Mouse (Mus musculus) neural tube, embryonic 13.5 days (tissue): ENCODE results near the gene Rab13. TPM values are rescaled to one million over a fixed set of nuclear protein-coding genes. Genes with fewer than 3 reads are reported as not detected.

Experiments used
- ATAC-seq: fragments of 200-750 bp; cut with Nextera tagmentation; 2 replicates; pipeline ENCODE4 v1.8.0; 2017; ENCODE audit warnings: low read depth, mild to moderate bottlenecking, moderate TSS enrichment, moderate library complexity
- H3K27ac ChIP-seq: fragments of 300-500 bp; sonication (generic); replicated peaks from 2 replicates; pipeline ENCODE4 v1.5.1; 2015; ENCODE audit warnings: moderate library complexity, mild to moderate bottlenecking, inconsistent platforms
- H3K27me3 ChIP-seq: fragments of 300-500 bp; sonication (generic); 2 replicates; pipeline ENCODE4 v1.6.1; 2015; ENCODE audit warnings: mild to moderate bottlenecking, inconsistent platforms
- H3K36me3 ChIP-seq: fragments of 300-500 bp; sonication (generic); 2 replicates; pipeline ENCODE4 v1.6.1; 2015; ENCODE audit warnings: mild to moderate bottlenecking, inconsistent platforms
- H3K4me1 ChIP-seq: fragments of 300-500 bp; sonication (generic); replicated peaks from 2 replicates; pipeline ENCODE4 v1.6.1; 2015; ENCODE audit warnings: inconsistent platforms
- H3K4me2 ChIP-seq: fragments of 300-500 bp; sonication (generic); 2 replicates; pipeline ENCODE4 v1.6.1; 2015; ENCODE audit warnings: inconsistent platforms, mild to moderate bottlenecking, moderate library complexity
- H3K4me3 ChIP-seq: fragments of 300-500 bp; sonication (generic); 2 replicates; pipeline ENCODE4 v1.5.1; 2015; ENCODE audit warnings: mild to moderate bottlenecking, inconsistent platforms
- H3K9ac ChIP-seq: fragments of 300-500 bp; sonication (generic); 2 replicates; pipeline ENCODE4 v1.6.1; 2015; ENCODE audit warnings: moderate library complexity, mild to moderate bottlenecking, inconsistent platforms
- H3K9me3 ChIP-seq: fragments of 300-500 bp; sonication (generic); 2 replicates; pipeline ENCODE4 v1.6.1; 2016; ENCODE audit warnings: inconsistent platforms
- WGBS: fragments of 180-500 bp; shearing (Covaris S2); methylation state at CpG from one replicate; pipeline ENCODE4 v1.1.7; 2015; 5-methylcytosine and 5-hydroxymethylcytosine counted together
- polyA plus RNA-seq: library from polyadenylated mRNA; unstranded; fragments of >200 nt; fragmentation: Nextera tagmentation; extraction: Ambion mirVana; gene quantifications from 2 replicates; pipeline ENCODE4 v1.2.1, GENCODE M21; 2015

Rab13 gene
- polyA plus RNA-seq, 1 experiment from 2014 or later: 22.9 TPM

DNA sequence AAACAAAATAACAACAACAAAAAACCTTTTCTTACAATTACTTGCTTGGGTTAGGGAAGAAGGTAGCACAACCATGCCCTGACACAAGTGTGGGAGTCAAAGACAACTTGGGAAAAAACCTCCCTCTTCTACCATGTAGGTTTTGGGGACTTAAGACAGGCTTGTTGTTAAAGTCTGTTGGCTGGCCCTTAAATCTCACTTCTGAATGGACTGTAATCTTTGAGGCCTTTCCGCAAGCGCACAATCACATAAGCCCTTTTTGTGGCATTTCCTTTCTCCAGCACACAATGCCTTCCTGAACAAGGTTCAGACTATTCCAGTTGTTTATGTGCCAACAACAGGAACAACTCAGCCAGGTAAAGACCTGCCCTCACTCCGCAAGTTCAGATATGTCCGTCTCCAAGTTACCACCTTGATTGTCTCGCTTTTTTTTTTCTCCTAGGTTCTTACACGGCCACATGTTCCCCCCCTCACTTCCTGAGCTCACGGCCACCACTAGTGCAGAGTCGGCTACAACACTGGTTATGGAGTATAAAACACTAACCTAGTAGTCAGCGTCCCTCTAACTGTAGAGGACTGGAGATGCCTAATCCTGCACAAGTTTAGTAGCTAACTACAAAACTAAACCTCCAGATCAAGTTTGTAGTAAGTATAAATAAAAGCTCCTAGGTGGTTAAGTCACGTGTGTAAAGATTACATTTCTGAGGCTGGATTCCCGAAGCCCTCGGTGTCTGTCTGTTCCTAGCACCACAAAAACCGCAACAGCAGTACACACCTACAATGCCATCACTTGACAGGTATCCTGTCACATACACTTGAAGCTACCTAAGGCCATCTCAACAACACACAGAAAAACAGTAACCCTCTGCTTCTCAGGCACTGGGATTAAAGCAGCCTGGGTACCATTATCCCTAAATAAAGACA, 1.8 kb upstream of the Rab13 start:
- Histone ChIP-seq H3K4me1 (peaks cover 32% of the 10 kb centered on the region), H3K27ac (no peak overlapping the region), H3K4me2 (peak overlapping the region; percentile 95), H3K4me3 (peak overlapping the region; percentile 76), H3K9me3 (no peaks in the 10 kb centered on the region), H3K36me3 (peaks cover 58% of the 10 kb centered on the region), H3K27me3 (no peaks in the 10 kb centered on the region), H3K9ac (peak overlapping the region; percentile 88)
- ATAC-seq: no peak
- 86% methylated on average over 13 of the region's 13 CpGs for WGBS

- ATAC-seq: no peak
- 13% methylated on average over 5 of the region's 5 CpGs for whole genome bisulfite sequencing
- Histone ChIP-seq H3K27me3 (no peaks in the 10 kb centered on the region), H3K4me2 (peak overlapping the region; percentile 95), H3K9ac (peak overlapping the region; percentile 88), H3K9me3 (no peaks in the 10 kb centered on the region), H3K36me3 (peaks cover 50% of the 10 kb centered on the region), H3K4me3 (peak overlapping the region; percentile 76), H3K4me1 (peaks cover 32% of the 10 kb centered on the region), H3K27ac (peak overlapping the region; percentile 86)
Measured at GRCm38 (mm10) chr3:90212723-90213122, 772 bp upstream of the Rab13 start.

- H3K36me3 ChIP-seq: peaks cover 36% of the 10 kb centered on the region
- H3K9me3 ChIP-seq: no peaks in the 10 kb centered on the region
- H3K27me3 ChIP-seq: no peaks in the 10 kb centered on the region
- H3K27ac ChIP-seq: peak overlapping the region; percentile 69; the same call in 1 of the 2 replicates
- 11% methylated on average over 12 of the region's 12 CpGs for WGBS
- peak overlapping the region; percentile 60 for H3K9ac ChIP-seq
- H3K4me1 ChIP-seq: peaks cover 32% of the 10 kb centered on the region
- peak overlapping the region; percentile 95 for H3K4me2 ChIP-seq
- H3K4me3 ChIP-seq: peak overlapping the region; percentile 76
- ATAC-seq: peak; percentile 60
Measured at GRCm38 (mm10) chr3:90213956-90214684, 625 bp downstream of the Rab13 start.

- H3K36me3 ChIP-seq: peaks cover 18% of the 10 kb centered on the region
- no peaks in the 10 kb centered on the region for H3K27me3 ChIP-seq
- no peak overlapping the region for H3K4me3 ChIP-seq
- H3K9me3 ChIP-seq: no peaks in the 10 kb centered on the region
- no peak overlapping the region for H3K27ac ChIP-seq
- H3K9ac ChIP-seq: no peak overlapping the region
- ATAC-seq: no peak
- peaks cover 37% of the 10 kb centered on the region for H3K4me1 ChIP-seq
- WGBS: 38% methylated on average over 1 of the region's 1 CpGs
- H3K4me2 ChIP-seq: no peak overlapping the region
Measured at GRCm38 (mm10) chr3:90215825-90216380, 2.4 kb downstream of the Rab13 start.

DNA sequence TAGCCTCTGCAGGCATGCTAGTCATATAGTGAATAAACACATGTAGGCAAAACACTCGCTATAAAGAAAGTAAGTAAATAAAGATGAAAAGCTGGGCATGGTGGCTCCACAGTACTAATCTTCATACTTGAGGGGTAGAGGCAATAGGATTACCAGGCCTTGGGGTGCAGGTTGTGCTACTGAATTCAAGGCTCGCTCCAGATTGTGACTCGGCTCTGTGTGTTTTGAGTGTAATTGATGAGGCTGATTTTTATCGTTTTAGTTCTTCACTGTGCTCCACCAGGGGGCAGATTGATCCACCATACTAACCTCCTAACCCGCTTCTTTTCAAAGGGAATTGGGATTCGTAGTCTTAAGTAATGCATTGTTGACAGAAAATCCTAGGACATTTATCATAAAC, 6.6 kb downstream of the Rab13 start:
- Histone ChIP-seq H3K4me3 (peak overlapping the region; percentile 40), H3K9me3 (no peaks in the 10 kb centered on the region), H3K27me3 (no peaks in the 10 kb centered on the region), H3K9ac (peak overlapping the region; percentile 69), H3K27ac (peak overlapping the region; percentile 68), H3K4me2 (peak overlapping the region; percentile 79), H3K36me3 (peaks cover 9% of the 10 kb centered on the region; the same call in 1 of the 2 replicates), H3K4me1 (peaks cover 19% of the 10 kb centered on the region)
- WGBS: 10% methylated on average over 6 of the region's 6 CpGs
- ATAC-seq: peak; percentile 65; the same call in 1 of the 2 replicates

GRCm38 (mm10) chr3:90220531-90220951, 7.0 kb downstream of the Rab13 start:
- Histone ChIP-seq H3K9me3 (no peaks in the 10 kb centered on the region), H3K4me2 (peak overlapping the region; percentile 79), H3K36me3 (peaks cover 13% of the 10 kb centered on the region; the same call in 1 of the 2 replicates), H3K27me3 (no peaks in the 10 kb centered on the region), H3K4me1 (peaks cover 19% of the 10 kb centered on the region), H3K4me3 (peak overlapping the region; percentile 40), H3K9ac (peak overlapping the region; percentile 69), H3K27ac (peak overlapping the region; percentile 68)
- WGBS: under 1% methylated on average over 19 of the region's 20 CpGs
- peak; percentile 59 for ATAC-seq

DNA sequence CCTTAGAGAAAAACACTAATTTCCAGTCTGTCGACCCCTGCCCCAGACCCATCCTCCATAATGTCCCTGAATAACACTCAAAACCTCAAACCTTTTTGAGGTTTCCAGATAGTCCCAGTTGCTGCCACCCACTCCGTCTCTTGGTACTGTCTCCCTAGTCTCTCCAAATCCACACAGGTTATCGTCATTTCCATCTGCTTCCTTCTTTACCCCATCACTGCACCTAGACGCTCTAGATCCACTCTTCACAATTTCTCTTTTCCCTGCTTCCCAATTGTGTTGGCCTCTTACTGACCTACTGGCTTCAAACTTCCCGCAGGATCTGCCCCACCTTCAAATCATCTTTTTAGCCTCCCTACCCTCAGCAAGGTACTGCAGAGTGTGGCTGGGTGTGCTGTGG, 7.6 kb downstream of the Rab13 start:
- Histone ChIP-seq H3K4me3 (peak overlapping the region; percentile 40), H3K4me2 (peak overlapping the region; percentile 79), H3K27me3 (no peaks in the 10 kb centered on the region), H3K9ac (peak overlapping the region; percentile 69), H3K27ac (no peak overlapping the region), H3K36me3 (peaks cover 15% of the 10 kb centered on the region; the same call in 1 of the 2 replicates), H3K9me3 (no peaks in the 10 kb centered on the region), H3K4me1 (peaks cover 19% of the 10 kb centered on the region)
- ATAC-seq: no peak
- 31% methylated on average over 5 of the region's 5 CpGs for WGBS

GRCm38 (mm10) chr3:90222455-90222854, 9.0 kb downstream of the Rab13 start:
- no peak overlapping the region for H3K9ac ChIP-seq
- no peak overlapping the region for H3K4me2 ChIP-seq
- 90% methylated on average over 4 of the region's 4 CpGs for WGBS
- no peaks in the 10 kb centered on the region for H3K9me3 ChIP-seq
- no peak overlapping the region for H3K27ac ChIP-seq
- ATAC-seq: no peak
- peaks cover 15% of the 10 kb centered on the region; the same call in 1 of the 2 replicates for H3K36me3 ChIP-seq
- H3K4me1 ChIP-seq: peaks cover 19% of the 10 kb centered on the region
- no peaks in the 10 kb centered on the region for H3K27me3 ChIP-seq
- no peak overlapping the region for H3K4me3 ChIP-seq

DNA sequence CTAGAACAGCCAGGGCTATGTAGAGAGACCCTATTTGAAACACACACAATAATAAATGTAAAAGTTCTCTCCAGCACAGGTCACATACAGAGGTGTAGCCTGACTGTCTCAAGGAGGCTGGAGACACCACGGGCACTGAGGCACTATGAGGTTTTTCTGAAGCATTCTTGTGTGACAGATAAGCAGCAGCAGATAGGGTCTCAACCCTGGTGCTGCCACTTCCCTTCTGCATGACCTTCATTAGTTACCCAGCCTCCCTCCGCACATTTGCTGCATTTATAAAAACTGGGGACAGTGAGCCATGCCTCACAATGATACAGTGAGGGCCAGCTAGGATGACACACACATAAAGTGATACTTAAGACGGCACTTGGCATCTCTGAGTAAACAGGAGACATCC, 9.4 kb downstream of the Rab13 start:
- no peaks in the 10 kb centered on the region for H3K27me3 ChIP-seq
- 87% methylated on average over 3 of the region's 3 CpGs for WGBS

DNA sequence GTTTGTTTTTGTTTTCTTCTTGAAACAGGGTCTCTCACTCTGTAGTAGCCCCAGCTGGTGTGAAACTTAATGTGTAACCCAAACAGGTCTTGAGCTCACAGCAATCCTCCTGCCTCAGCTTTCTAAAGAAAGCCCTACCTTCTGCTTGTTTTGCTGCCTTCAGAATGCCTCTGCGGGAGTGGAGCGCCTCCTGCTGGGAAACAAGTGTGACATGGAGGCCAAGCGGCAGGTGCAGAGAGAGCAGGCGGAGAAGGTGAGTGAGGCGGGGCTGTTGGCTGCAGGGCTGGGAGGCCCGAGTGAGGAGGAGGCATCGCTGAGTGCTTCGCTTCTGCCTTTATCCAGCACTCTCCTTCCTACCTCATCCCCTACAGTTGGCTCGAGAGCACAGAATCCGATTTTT, 10.8 kb downstream of the Rab13 start:
- H3K9me3 ChIP-seq: no peaks in the 10 kb centered on the region
- WGBS: 80% methylated on average over 10 of the region's 10 CpGs
- H3K4me2 ChIP-seq: no peak overlapping the region
- H3K9ac ChIP-seq: no peak overlapping the region
- no peaks in the 10 kb centered on the region for H3K27me3 ChIP-seq
- peaks cover 15% of the 10 kb centered on the region; the same call in 1 of the 2 replicates for H3K36me3 ChIP-seq
- no peak overlapping the region for H3K4me3 ChIP-seq
- H3K27ac ChIP-seq: no peak overlapping the region
- ATAC-seq: no peak
- H3K4me1 ChIP-seq: peaks cover 19% of the 10 kb centered on the region

More for the DNA sequence above, 9.4 kb downstream of the Rab13 start:
- Histone ChIP-seq H3K9me3 (no peaks in the 10 kb centered on the region), H3K4me2 (no peak overlapping the region), H3K36me3 (peaks cover 15% of the 10 kb centered on the region; the same call in 1 of the 2 replicates), H3K4me3 (no peak overlapping the region), H3K4me1 (peaks cover 19% of the 10 kb centered on the region), H3K27ac (no peak overlapping the region), H3K9ac (no peak overlapping the region)
- ATAC-seq: no peak

DNA sequence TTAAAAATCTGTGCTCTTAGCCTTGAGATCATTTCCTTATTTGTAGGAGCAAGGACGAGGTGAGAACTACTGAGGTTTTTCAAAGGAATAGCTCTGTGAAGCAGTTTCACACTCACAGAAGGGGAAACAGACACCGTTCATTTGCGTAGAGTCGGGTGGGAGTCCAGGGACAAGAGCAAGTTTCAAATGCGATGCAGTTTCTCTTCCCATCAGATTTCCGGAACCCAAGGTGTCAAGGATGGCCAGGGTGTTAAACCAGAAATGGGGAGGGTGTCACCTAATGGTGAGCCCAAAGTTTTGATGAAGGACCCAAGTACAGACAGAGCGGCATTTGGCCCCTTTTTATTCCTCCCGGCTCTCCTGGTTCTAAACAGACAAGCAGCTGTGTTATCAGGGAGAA, 17.6 kb downstream of the Rab13 start:
- 17% methylated on average over 8 of the region's 8 CpGs for WGBS
- Histone ChIP-seq H3K4me2 (peak overlapping the region; percentile 82), H3K27me3 (no peaks in the 10 kb centered on the region), H3K9ac (peak overlapping the region; percentile 84), H3K27ac (peak overlapping the region; percentile 90), H3K36me3 (peaks cover 24% of the 10 kb centered on the region), H3K4me1 (peaks cover 17% of the 10 kb centered on the region), H3K4me3 (peak overlapping the region; percentile 86), H3K9me3 (no peaks in the 10 kb centered on the region)
- peak; percentile 16; the same call in 1 of the 2 replicates for ATAC-seq
